Mouse (Mus musculus): ENCODE measurements around the gene Serpinb6a. TPM values are rescaled to one million over a fixed set of nuclear protein-coding genes. Genes with fewer than 3 reads are reported as not detected.
"Not testable (repeated sequence)": the region's sequence is repeated elsewhere in the genome, so short reads cannot be mapped to it uniquely, and the experiment has no call there.

Gene Serpinb6a
- polyA plus RNA-seq, 1 experiment from 2014 or later, result 38.8 TPM

DNA sequence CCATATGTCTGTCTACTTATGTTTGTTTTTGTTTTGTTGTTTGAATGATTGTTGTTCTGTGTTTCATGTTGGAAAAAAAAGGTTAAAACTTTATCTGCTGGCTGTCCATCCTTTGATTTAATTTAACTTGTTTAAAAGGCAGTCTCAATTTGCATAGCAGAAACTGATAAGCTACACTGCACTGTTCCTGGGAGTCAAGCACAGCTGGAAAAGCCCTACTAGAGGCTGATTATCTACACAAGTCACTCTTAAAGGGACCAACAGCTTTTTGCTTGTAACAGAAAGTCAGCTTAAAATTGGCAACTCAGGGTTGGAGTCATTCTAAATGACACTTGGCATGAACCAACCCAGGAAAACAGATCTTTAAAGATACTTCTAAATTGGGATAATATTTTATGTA, 65.0 kb downstream of the Serpinb6a start:
- not testable (repeated sequence) for H3K9me3 ChIP-seq; H3K27ac ChIP-seq (replicated peaks); H3K4me2 ChIP-seq; H3K4me3 ChIP-seq; H3K36me3 ChIP-seq; H3K9ac ChIP-seq; ATAC-seq (ENCODE audit: low FRiP score, low read depth); H3K27me3 ChIP-seq
- H3K4me1 ChIP-seq (replicated peaks), result peaks cover 10% of the 10 kb centered on the region

DNA sequence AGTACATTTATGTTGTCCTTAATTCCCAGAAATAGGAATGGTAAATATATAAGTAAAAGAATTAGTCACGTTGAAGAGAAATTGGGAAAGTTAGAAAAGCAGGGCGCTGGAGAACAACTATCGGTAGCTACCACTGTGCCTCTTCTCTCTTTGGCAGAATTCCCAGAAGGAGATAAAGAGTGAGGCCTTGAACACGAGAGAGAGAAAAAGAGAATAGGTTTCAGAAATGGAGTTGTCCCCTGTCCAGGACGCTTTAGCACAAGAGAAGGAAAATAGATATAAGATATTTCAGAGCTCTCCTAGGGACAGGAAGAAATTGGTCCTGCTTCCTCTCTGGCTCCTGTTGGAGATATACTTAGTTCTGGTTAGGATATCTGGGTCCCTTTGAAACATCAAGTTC, 65.4 kb downstream of the Serpinb6a start:
- Histone ChIP-seq H3K27me3 (no peaks in the 10 kb centered on the region), H3K9me3 (no peaks in the 10 kb centered on the region), H3K4me2 (no peak overlapping the region), H3K9ac (no peak overlapping the region), H3K4me1 (replicated peaks) (peaks cover 10% of the 10 kb centered on the region), H3K4me3 (no peak overlapping the region), H3K36me3 (no peaks in the 10 kb centered on the region), H3K27ac (replicated peaks) (no peak overlapping the region)
- no peak for ATAC-seq (ENCODE audit: low FRiP score, low read depth)
- WGBS, result 70% methylated on average over 5 of the region's 5 CpGs

DNA sequence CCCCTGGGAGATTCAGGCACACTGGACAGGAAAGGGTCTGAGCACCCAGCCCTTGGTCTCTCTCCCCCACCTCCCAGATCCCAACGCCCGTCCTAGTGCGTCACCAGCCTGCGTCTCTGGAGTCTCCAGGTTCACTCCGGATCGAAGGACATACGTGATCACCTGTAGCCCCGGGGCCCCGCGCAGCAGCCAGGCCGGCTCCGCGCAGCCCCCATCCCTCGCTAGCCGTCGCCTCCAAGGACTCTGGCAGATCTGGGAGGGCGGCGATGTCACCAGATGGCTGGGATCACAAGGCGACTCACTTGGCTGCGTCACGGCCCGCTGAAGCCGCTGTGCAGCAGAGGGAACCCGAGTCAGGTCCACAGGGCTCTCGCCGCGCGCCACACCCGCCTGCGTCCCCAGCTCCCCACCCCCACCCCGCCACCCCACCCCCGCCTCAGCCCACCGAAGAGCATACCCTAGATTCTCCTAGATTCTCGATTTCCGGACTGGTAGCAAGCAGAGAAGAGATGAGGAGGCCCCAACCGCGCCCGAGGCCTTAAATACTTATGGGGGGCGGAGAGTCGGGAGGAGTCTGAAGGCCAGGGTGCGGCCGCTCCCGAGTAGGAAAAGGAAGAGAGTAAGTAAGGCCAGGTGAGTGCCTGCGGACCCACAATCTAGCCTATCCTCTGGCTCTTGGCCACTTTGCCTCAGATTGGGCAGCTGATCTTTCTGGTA, 67.0 kb downstream of the Serpinb6a start:
- H3K27ac ChIP-seq (replicated peaks), result no peak overlapping the region; the same call in 1 of the 2 replicates
- ATAC-seq (ENCODE audit: low FRiP score, low read depth), result peak; percentile 92
- 1% methylated on average over 36 of the region's 44 CpGs for WGBS

DNA sequence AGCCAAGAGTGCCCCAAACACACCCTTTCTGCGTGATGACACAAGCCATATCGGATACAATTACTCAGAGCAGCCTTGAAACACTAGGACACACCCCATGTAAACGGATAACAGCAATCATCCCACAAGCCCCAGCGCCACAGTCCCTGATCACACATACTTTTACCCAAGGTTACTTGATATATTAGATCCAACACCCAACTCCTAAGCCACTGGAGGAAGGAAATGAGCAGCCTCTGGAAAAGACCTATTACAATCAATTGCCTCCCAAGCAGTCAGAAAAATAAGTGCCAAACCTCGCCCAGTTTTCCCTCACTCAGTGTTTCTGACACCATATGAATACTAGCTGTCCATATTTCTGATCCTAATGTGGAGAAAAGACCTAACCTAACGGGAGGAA, 67.9 kb downstream of the Serpinb6a start:
- Histone ChIP-seq H3K36me3 (peaks cover 3% of the 10 kb centered on the region; the same call in 1 of the 2 replicates), H3K9ac (no peak overlapping the region), H3K4me3 (peak overlapping the region; percentile 78; the same call in 1 of the 2 replicates), H3K4me2 (peak overlapping the region; percentile 91), H3K4me1 (replicated peaks) (peaks cover 10% of the 10 kb centered on the region), H3K27ac (replicated peaks) (no peak overlapping the region), H3K9me3 (no peaks in the 10 kb centered on the region), H3K27me3 (no peaks in the 10 kb centered on the region)
- WGBS, result 83% methylated on average over 6 of the region's 6 CpGs
- no peak for ATAC-seq (ENCODE audit: low FRiP score, low read depth)

More for the DNA sequence above, 67.0 kb downstream of the Serpinb6a start:
- H3K4me2 ChIP-seq, result peak overlapping the region; percentile 91
- H3K36me3 ChIP-seq, result no peaks in the 10 kb centered on the region
- peak overlapping the region; percentile 78 for H3K4me3 ChIP-seq
- no peaks in the 10 kb centered on the region for H3K9me3 ChIP-seq
- peaks cover 10% of the 10 kb centered on the region for H3K4me1 ChIP-seq (replicated peaks)
- no peaks in the 10 kb centered on the region for H3K27me3 ChIP-seq
- peak overlapping the region; percentile 80 for H3K9ac ChIP-seq

DNA sequence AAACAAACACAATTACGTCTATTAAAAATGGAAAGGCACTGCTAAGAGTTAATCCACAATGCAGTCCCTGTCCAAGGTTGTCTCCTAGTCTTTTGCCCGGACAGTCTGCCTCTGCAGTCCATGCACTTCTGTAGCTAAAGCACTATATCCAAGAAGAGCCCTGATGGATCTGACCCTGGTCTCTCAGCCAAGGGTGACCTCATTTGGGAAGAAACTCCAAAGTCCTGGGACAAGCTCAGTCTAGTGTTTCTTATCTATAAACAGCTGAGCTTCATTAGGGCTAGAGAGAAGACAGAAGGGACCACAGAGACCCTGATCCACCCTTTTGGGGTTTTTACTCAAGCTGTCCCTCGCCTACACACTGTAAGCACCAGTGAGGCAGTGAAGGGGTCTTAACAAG, 71.7 kb downstream of the Serpinb6a start:
- H3K4me2 ChIP-seq, result no peak overlapping the region
- H3K27ac ChIP-seq (replicated peaks), result no peak overlapping the region
- WGBS, result 89% methylated on average over 3 of the region's 3 CpGs
- peaks cover 4% of the 10 kb centered on the region for H3K4me1 ChIP-seq (replicated peaks)
- H3K9me3 ChIP-seq, result no peaks in the 10 kb centered on the region
- peaks cover 3% of the 10 kb centered on the region; the same call in 1 of the 2 replicates for H3K36me3 ChIP-seq
- no peak overlapping the region for H3K9ac ChIP-seq
- ATAC-seq (ENCODE audit: low FRiP score, low read depth), result no peak
- H3K27me3 ChIP-seq, result no peaks in the 10 kb centered on the region
- H3K4me3 ChIP-seq, result no peak overlapping the region

DNA sequence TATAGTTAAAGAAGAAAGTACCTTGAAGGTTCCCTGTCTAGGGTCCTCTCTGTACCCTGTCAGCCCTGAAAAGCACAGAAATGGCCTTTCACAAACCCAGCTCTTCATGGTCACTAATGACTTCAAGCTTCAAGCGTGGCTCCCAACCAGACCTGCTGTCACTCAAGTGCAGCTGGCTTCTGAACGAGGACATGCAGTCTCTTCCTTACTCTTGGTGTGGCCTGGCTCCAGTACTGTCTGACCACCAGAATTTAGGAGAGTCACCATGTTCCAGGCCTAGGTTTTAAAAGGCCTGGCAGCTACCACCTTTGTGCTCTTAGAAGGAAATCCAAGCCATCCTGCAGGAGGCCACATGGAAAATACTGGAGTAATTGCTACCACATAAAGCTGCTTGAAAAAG, 72.3 kb downstream of the Serpinb6a start:
- no peak overlapping the region for H3K27ac ChIP-seq (replicated peaks)
- H3K9me3 ChIP-seq, result no peaks in the 10 kb centered on the region
- no peak overlapping the region for H3K4me2 ChIP-seq
- 78% methylated on average over 2 of the region's 2 CpGs for WGBS
- H3K9ac ChIP-seq, result no peak overlapping the region
- H3K4me1 ChIP-seq (replicated peaks), result peaks cover 2% of the 10 kb centered on the region; the same call in 1 of the 2 replicates
- no peak overlapping the region for H3K4me3 ChIP-seq
- no peaks in the 10 kb centered on the region for H3K27me3 ChIP-seq
- H3K36me3 ChIP-seq, result peaks cover 3% of the 10 kb centered on the region; the same call in 1 of the 2 replicates
- no peak for ATAC-seq (ENCODE audit: low FRiP score, low read depth)

DNA sequence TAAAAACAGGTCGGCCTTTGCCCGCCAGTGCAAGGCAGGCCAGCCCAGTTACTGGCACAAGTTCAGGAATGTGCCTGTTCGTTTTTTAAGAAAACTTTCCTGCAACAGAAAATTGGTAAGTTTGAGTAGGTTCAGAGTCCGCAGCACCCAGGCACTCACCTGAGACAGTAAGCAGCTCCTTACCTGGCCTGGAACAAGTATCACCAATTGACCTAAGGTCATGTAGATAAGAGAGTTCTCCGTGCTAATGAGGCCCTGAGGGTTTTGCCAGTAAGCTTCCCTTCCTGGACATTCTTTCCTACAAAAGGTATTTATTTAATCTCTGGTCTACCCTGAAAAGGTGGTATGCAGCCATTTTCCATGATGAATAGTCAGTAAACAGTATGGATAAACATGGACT, 80.9 kb downstream of the Serpinb6a start:
- 90% methylated on average over 5 of the region's 5 CpGs for WGBS
- H3K27ac ChIP-seq (replicated peaks), result no peak overlapping the region
- H3K4me1 ChIP-seq (replicated peaks), result no peaks in the 10 kb centered on the region
- no peak overlapping the region for H3K4me2 ChIP-seq
- no peak overlapping the region for H3K9ac ChIP-seq
- no peak overlapping the region for H3K4me3 ChIP-seq
- ATAC-seq (ENCODE audit: low FRiP score, low read depth), result no peak
- H3K27me3 ChIP-seq, result no peaks in the 10 kb centered on the region
- H3K36me3 ChIP-seq, result peaks cover 49% of the 10 kb centered on the region
- no peaks in the 10 kb centered on the region for H3K9me3 ChIP-seq

DNA sequence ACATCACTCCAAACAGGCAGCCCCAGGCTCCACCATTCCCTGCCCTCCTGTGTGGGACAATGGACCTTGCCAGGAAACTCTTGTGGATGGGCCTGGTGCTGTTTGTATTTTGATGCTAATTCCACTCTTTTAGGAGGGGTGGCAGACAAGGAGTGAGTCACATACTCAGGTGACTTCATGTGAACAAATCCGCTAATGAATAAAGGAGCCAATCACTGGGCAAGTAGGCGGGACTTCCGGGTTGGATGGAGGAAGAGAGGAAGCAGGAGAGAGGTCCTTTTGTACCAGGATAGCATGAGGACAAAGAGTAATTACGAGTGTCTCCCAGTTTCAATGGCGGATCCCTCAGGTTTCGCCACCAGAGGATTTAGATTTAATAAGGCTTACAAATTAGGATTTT, 81.6 kb downstream of the Serpinb6a start:
- ATAC-seq (ENCODE audit: low FRiP score, low read depth), result no peak
- no peak overlapping the region for H3K4me3 ChIP-seq
- H3K36me3 ChIP-seq, result peaks cover 51% of the 10 kb centered on the region
- no peaks in the 10 kb centered on the region for H3K27me3 ChIP-seq
- H3K27ac ChIP-seq (replicated peaks), result no peak overlapping the region
- 88% methylated on average over 6 of the region's 6 CpGs for WGBS
- no peaks in the 10 kb centered on the region for H3K4me1 ChIP-seq (replicated peaks)
- H3K4me2 ChIP-seq, result no peak overlapping the region
- no peaks in the 10 kb centered on the region for H3K9me3 ChIP-seq
- H3K9ac ChIP-seq, result no peak overlapping the region

DNA sequence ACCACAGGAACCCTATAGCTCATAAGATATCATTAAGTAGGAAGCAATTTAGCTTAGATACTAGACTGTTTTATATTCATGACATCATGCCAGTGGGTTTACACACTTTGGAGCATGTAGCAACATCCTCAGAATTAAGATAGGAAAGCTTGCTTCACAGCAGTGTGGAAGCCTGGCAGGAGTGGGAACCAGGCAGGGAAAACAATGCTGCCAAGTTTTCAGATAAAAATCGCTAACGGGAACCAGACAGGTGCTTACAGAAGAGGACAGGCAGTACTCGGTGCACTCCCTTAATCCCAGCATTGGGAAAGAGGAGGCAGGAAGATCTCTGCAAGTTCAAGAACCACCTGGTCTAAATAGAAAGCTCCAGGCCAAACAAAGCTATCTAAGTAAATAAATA, 95.8 kb downstream of the Serpinb6a start:
- 85% methylated on average over 3 of the region's 3 CpGs for WGBS
- H3K9ac ChIP-seq, result no peak overlapping the region
- no peak for ATAC-seq (ENCODE audit: low FRiP score, low read depth)
- H3K4me3 ChIP-seq, result no peak overlapping the region
- H3K9me3 ChIP-seq, result no peaks in the 10 kb centered on the region
- no peak overlapping the region for H3K27ac ChIP-seq (replicated peaks)
- H3K27me3 ChIP-seq, result no peaks in the 10 kb centered on the region
- H3K4me2 ChIP-seq, result no peak overlapping the region
- H3K4me1 ChIP-seq (replicated peaks), result no peaks in the 10 kb centered on the region
- no peaks in the 10 kb centered on the region for H3K36me3 ChIP-seq

DNA sequence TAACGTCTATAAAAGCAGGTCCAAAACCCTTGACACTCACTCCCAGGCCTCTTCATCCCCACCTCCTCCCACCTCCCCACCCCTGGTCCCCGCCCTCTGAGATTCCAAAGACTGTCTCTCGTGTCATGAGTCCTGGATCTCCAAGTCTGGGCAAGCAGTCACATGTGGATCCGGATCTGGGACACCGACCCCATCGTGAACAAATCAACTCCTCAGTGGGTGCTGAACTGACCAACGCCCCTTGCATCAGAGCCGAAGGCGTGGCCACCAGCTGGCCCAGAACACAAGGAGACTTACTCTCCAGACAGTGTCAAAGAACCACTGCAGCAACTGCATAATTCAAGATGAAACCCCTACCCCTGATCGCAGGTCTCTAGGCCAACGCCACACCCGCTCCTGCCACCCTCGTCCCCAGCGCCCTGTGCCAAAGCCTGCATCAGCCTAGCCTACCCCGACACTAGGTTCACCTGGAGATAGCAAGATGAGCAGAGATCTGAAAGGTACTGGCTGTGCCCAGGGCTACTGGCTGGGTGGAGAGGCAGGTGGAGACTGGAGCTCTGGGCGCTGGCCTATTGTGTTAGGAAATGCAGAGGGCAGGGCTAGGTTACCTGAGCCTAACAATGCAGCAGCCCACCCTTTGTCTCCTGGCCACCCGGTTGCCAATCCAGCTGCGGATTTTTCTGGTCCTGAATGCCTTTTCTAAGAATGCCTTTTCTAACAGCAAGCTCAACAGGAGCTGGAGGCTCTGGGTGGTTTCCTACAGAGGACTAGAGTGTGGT, 97.2 kb downstream of the Serpinb6a start, which contains the start of gene Serpinb6c:
Serpinb6c (minus strand) TSS at position 533 of the 779 bp plus-strand sequence.
- no peaks in the 10 kb centered on the region for H3K9me3 ChIP-seq
- H3K4me2 ChIP-seq, result no peak within 1 kb of the TSS
- no peaks in the 10 kb centered on the region for H3K27me3 ChIP-seq
- ATAC-seq (ENCODE audit: low FRiP score, low read depth), result no peak
- no peak within 1 kb of the TSS for H3K27ac ChIP-seq (replicated peaks)
- H3K36me3 ChIP-seq, result no peaks in the 10 kb centered on the region
- WGBS, result 79% methylated on average over 18 of the region's 18 CpGs
- no peak within 1 kb of the TSS for H3K9ac ChIP-seq
- no peaks in the 10 kb centered on the region for H3K4me1 ChIP-seq (replicated peaks)
- no peak within 1 kb of the TSS for H3K4me3 ChIP-seq

DNA sequence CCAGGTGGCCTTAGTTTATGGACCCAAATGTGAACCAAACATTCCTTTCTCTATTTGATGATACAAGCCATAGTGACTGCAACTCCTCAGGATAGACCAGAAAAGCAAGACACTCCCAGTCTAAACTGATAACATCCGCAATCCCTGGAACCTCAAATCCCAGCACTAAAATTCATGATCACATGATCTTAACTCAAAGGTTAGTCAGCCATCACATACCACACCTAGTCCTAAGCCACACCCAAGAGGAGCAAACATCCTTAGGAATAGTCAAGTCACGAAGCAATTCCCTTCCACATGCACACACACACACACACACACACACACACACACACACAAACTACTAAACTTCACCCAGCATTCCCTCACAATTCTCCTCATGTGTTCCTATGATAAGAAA, 99.3 kb downstream of the Serpinb6a start:
- Histone ChIP-seq H3K9ac (no peak overlapping the region), H3K27ac (replicated peaks) (no peak overlapping the region), H3K4me3 (no peak overlapping the region), H3K36me3 (no peaks in the 10 kb centered on the region), H3K4me2 (no peak overlapping the region), H3K27me3 (no peaks in the 10 kb centered on the region), H3K9me3 (no peaks in the 10 kb centered on the region), H3K4me1 (replicated peaks) (no peaks in the 10 kb centered on the region)
- 93% methylated on average over 2 of the region's 2 CpGs for WGBS
- no peak for ATAC-seq (ENCODE audit: low FRiP score, low read depth)

DNA sequence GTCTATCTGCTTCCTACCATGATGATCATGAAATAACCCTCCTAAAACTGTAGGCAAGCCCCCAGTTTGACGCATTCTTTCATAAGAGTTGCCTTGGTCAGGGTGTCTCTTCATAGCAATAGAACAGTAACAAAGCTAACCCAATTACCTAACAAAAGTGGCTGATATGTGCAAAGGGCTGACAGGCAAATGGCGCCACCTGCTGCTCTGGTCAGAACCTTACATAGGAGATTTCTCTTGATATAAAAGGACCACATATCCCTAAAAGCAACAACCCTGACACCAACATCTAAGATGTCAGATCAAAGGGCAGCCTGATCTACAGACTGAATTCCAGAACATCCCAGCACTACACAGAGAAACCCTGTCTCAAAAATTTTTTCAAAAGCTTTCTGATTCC, 108.4 kb downstream of the Serpinb6a start:
- Histone ChIP-seq H3K9me3 (no peaks in the 10 kb centered on the region), H3K27ac (replicated peaks) (no peak overlapping the region), H3K4me1 (replicated peaks) (no peaks in the 10 kb centered on the region), H3K9ac (no peak overlapping the region), H3K36me3 (no peaks in the 10 kb centered on the region), H3K27me3 (no peaks in the 10 kb centered on the region), H3K4me3 (no peak overlapping the region), H3K4me2 (no peak overlapping the region)
- 44% methylated on average over 2 of the region's 2 CpGs for WGBS
- ATAC-seq (ENCODE audit: low FRiP score, low read depth), result no peak

Data from hindbrain, embryonic 15.5 days (tissue).